Mouse (Mus musculus) E14TG2a.4 (cell line): ENCODE measurements around the gene Ugt1a5.
"Not testable (repeated sequence)": the region's sequence is repeated elsewhere in the genome, so short reads cannot be mapped to it uniquely, and the experiment has no call there.

Source experiments
- H3K27me3 ChIP-seq: 2 replicates; pipeline ENCODE4 v1.6.1; 2014; ENCODE audit warnings: low read length, control low read depth; ENCODE audit not compliant: insufficient read depth
- H3K36me3 ChIP-seq: 2 replicates; pipeline ENCODE4 v1.6.1; 2014; ENCODE audit warnings: low read length, control low read depth; ENCODE audit not compliant: insufficient read depth
- H3K4me1 ChIP-seq: replicated peaks from 2 replicates; pipeline ENCODE4 v1.6.1; 2014; ENCODE audit warnings: low read depth, low read length, control low read depth
- H3K4me3 ChIP-seq: replicated peaks from 2 replicates; pipeline ENCODE4 v1.5.1; 2014; ENCODE audit warnings: mild to moderate bottlenecking, low read length
- H3K9me3 ChIP-seq: 2 replicates; pipeline ENCODE4 v1.6.1; 2014; ENCODE audit warnings: low read length, control low read depth
- CTCF ChIP-seq: conservative IDR thresholded peaks from 2 replicates; pipeline ENCODE4 v1.5.1; 2014; ENCODE audit warnings: low read length
- NANOG ChIP-seq: IDR thresholded peaks from 2 replicates; pipeline ENCODE4 v1.6.1; 2014; ENCODE audit warnings: borderline replicate concordance, low read length, mixed read lengths
- POU5F1 ChIP-seq: IDR thresholded peaks from 2 replicates; pipeline ENCODE4 v1.6.1; 2014; ENCODE audit warnings: low read length, borderline replicate concordance

Ugt1a5 gene

GRCm38 (mm10) chr1:88217576-88217975 lies 51.8 kb downstream of the Ugt1a5 start:
- Histone ChIP-seq H3K4me3 (no peak overlapping the region), H3K27me3 (peaks cover 2% of the 10 kb centered on the region; the same call in 1 of the 2 replicates), H3K9me3 (peaks cover 8% of the 10 kb centered on the region), H3K36me3 (no peaks in the 10 kb centered on the region), H3K4me1 (no peaks in the 10 kb centered on the region)
- TF ChIP-seq CTCF, result no peak

GRCm38 (mm10) chr1:88218051-88218450 lies 52.2 kb downstream of the Ugt1a5 start:
- peaks cover 2% of the 10 kb centered on the region; the same call in 1 of the 2 replicates for H3K27me3 ChIP-seq
- TF ChIP-seq NANOG, result no peak
- no peak for TF ChIP-seq CTCF
- TF ChIP-seq POU5F1, result no peak
- H3K36me3 ChIP-seq, result no peaks in the 10 kb centered on the region
- peaks cover 8% of the 10 kb centered on the region for H3K9me3 ChIP-seq
- no peak overlapping the region for H3K4me3 ChIP-seq
- no peaks in the 10 kb centered on the region for H3K4me1 ChIP-seq

GRCm38 (mm10) chr1:88218591-88218990 lies 52.8 kb downstream of the Ugt1a5 start:
- H3K27me3 ChIP-seq, result peaks cover 2% of the 10 kb centered on the region; the same call in 1 of the 2 replicates
- H3K4me3 ChIP-seq, result no peak overlapping the region
- TF ChIP-seq POU5F1 (no peak), CTCF (no peak), NANOG (no peak)
- H3K9me3 ChIP-seq, result peaks cover 8% of the 10 kb centered on the region
- H3K36me3 ChIP-seq, result no peaks in the 10 kb centered on the region
- H3K4me1 ChIP-seq, result no peaks in the 10 kb centered on the region

GRCm38 (mm10) chr1:88219054-88219453 lies 53.2 kb downstream of the Ugt1a5 start:
- H3K36me3 ChIP-seq, result no peaks in the 10 kb centered on the region
- TF ChIP-seq POU5F1 (no peak), NANOG (no peak), CTCF (no peak)
- H3K4me3 ChIP-seq, result no peak overlapping the region
- H3K9me3 ChIP-seq, result peaks cover 8% of the 10 kb centered on the region
- H3K4me1 ChIP-seq, result no peaks in the 10 kb centered on the region
- no peaks in the 10 kb centered on the region; the same call in 1 of the 2 replicates for H3K27me3 ChIP-seq

GRCm38 (mm10) chr1:88220336-88220735 lies 54.5 kb downstream of the Ugt1a5 start:
- no peaks in the 10 kb centered on the region for H3K36me3 ChIP-seq
- no peaks in the 10 kb centered on the region for H3K4me1 ChIP-seq
- H3K27me3 ChIP-seq, result no peaks in the 10 kb centered on the region
- no peak for TF ChIP-seq CTCF
- TF ChIP-seq NANOG, result no peak
- TF ChIP-seq POU5F1, result no peak
- H3K4me3 ChIP-seq, result no peak overlapping the region
- peaks cover 8% of the 10 kb centered on the region for H3K9me3 ChIP-seq

- TF ChIP-seq POU5F1 (no peak), CTCF (no peak), NANOG (no peak)
- H3K9me3 ChIP-seq, result peaks cover 5% of the 10 kb centered on the region
Observed at GRCm38 (mm10) chr1:88222216-88222615, 56.4 kb downstream of the Ugt1a5 start.

GRCm38 (mm10) chr1:88223011-88223515 lies 57.3 kb downstream of the Ugt1a5 start:
- H3K27me3 ChIP-seq, H3K9me3 ChIP-seq, H3K36me3 ChIP-seq, H3K4me1 ChIP-seq, H3K4me3 ChIP-seq: not testable (repeated sequence)

More at GRCm38 (mm10) chr1:88222216-88222615, 56.4 kb downstream of the Ugt1a5 start:
- Histone ChIP-seq H3K36me3 (no peaks in the 10 kb centered on the region), H3K4me1 (no peaks in the 10 kb centered on the region), H3K4me3 (no peak overlapping the region), H3K27me3 (no peaks in the 10 kb centered on the region)

GRCm38 (mm10) chr1:88223591-88223990 lies 57.8 kb downstream of the Ugt1a5 start:
- H3K9me3 ChIP-seq, result no peaks in the 10 kb centered on the region
- H3K4me3 ChIP-seq, result no peak overlapping the region
- H3K36me3 ChIP-seq, result no peaks in the 10 kb centered on the region
- no peaks in the 10 kb centered on the region for H3K4me1 ChIP-seq
- no peaks in the 10 kb centered on the region for H3K27me3 ChIP-seq
- TF ChIP-seq POU5F1, result no peak
- TF ChIP-seq CTCF, result no peak
- TF ChIP-seq NANOG, result no peak

GRCm38 (mm10) chr1:88224029-88224776 lies 58.4 kb downstream of the Ugt1a5 start:
- H3K9me3 ChIP-seq, result no peaks in the 10 kb centered on the region
- no peaks in the 10 kb centered on the region for H3K36me3 ChIP-seq
- H3K27me3 ChIP-seq, result no peaks in the 10 kb centered on the region
- no peak overlapping the region for H3K4me3 ChIP-seq
- no peak for TF ChIP-seq NANOG
- TF ChIP-seq POU5F1, result no peak
- TF ChIP-seq CTCF, result no peak
- H3K4me1 ChIP-seq, result no peaks in the 10 kb centered on the region

GRCm38 (mm10) chr1:88225301-88225700 lies 59.5 kb downstream of the Ugt1a5 start:
- not testable (repeated sequence) for H3K4me3 ChIP-seq

More at GRCm38 (mm10) chr1:88225301-88225700, 59.5 kb downstream of the Ugt1a5 start:
- H3K27me3 ChIP-seq, H3K4me1 ChIP-seq, H3K9me3 ChIP-seq, H3K36me3 ChIP-seq: not testable (repeated sequence)
